Mouse (Mus musculus) heart, postnatal 4 days (tissue): ENCODE data around the gene Rhbdd2. TPM values are rescaled to one million over a fixed set of nuclear protein-coding genes. Genes with fewer than 3 reads are reported as not detected.

Experiments used
- DNase-seq: peaks from one replicate; pipeline ENCODE4 v3.0.0; 2021
- total RNA-seq, 2 experiments: library from RNA; stranded (reverse); gene quantifications; 2 replicates each; pipeline ENCODE4 v1.2.3; 2021

Rhbdd2 gene
- total RNA-seq, 2 experiments from 2014 or later: 20.6 to 22.7 TPM

GRCm38 (mm10) chr5:135682942-135683570 lies 50.6 kb downstream of the Rhbdd2 start:
- no peak for DNase-seq

GRCm38 (mm10) chr5:135690401-135690800 lies 58.0 kb downstream of the Rhbdd2 start:
- DNase-seq: no peak

- DNase-seq: no peak
Observed at GRCm38 (mm10) chr5:135691266-135691665, 58.8 kb downstream of the Rhbdd2 start.

GRCm38 (mm10) chr5:135693281-135693853 lies 60.9 kb downstream of the Rhbdd2 start:
- DNase-seq: no peak

- no peak for DNase-seq
Observed at GRCm38 (mm10) chr5:135695277-135695721, 62.9 kb downstream of the Rhbdd2 start.

Other genes with a start within 250 kb of the Rhbdd2 start
- 10 to 100 TPM; 31.9 to 32.1 TPM for gene Pom121, start 238.1 kb upstream of the Rhbdd2 start, total RNA-seq
- gene Hip1, start 87.5 kb upstream of the Rhbdd2 start, total RNA-seq: 10 to 100 TPM; 40.7 to 43.9 TPM
- gene Ccl26, start 69.0 kb upstream of the Rhbdd2 start, total RNA-seq: not detected
- gene Ccl24, start 59.6 kb upstream of the Rhbdd2 start, total RNA-seq: under 1 TPM; 0.29 to 0.52 TPM
- gene Por, start 37.4 kb downstream of the Rhbdd2 start, total RNA-seq: 10 to 100 TPM; 54.0 to 55.5 TPM
- gene Tmem120a, start 111.8 kb downstream of the Rhbdd2 start, total RNA-seq: 10 to 100 TPM; 14.4 to 16.7 TPM
- gene Styxl1, start 145.8 kb downstream of the Rhbdd2 start, total RNA-seq: not detected
- 1,000 to 10,000 TPM; 1,387 to 1,444 TPM for gene Mdh2, start 145.9 kb downstream of the Rhbdd2 start, total RNA-seq
- under 1 TPM; 0.12 to 0.20 TPM for gene Srrm3, start 174.3 kb downstream of the Rhbdd2 start, total RNA-seq